Mouse (Mus musculus) cortical plate, adult 2 months (tissue): ENCODE measurements around the gene Zfr.

Source experiments
- CTCF ChIP-seq: fragments of 200-500 bp; IDR thresholded peaks from 2 replicates; pipeline ENCODE4 v1.5.1; 2011; ENCODE audit warnings: mild to moderate bottlenecking, control low read depth, low read length; ENCODE audit not compliant: insufficient read depth; ENCODE audit errors: extremely low read depth
- POLR2A ChIP-seq: fragments of 200-500 bp; IDR thresholded peaks from 2 replicates; pipeline ENCODE4 v1.6.1; 2011; ENCODE audit warnings: mild to moderate bottlenecking, low read length, control low read depth; ENCODE audit not compliant: insufficient read depth; ENCODE audit errors: extremely low read depth

DNA sequence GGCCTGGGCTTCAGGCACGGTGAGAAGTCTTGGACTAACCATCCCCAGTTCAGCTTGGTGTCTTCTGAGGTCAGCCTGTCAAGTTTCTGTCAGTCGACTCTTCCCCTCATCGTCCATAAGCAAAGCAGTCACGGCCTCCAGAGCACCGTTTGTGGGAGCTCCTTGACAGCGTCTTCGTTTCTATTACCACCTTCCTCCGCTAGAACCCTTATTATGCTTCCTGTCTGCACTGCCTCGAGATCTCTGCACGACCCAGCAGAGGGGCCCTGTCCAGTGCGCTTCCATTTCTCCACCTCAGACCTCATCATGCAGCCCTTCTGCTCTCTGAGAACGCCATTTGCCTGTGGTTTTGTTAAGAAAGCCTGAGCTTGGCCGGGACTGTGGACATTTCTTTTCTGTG, 99.2 kb downstream of the Zfr start:
- TF ChIP-seq CTCF (no peak), POLR2A (no peak)
